Mouse (Mus musculus) gastrocnemius, postnatal 10 days (tissue): ENCODE measurements around the gene Cd70. TPM values are rescaled to one million over a fixed set of nuclear protein-coding genes. Genes with fewer than 3 reads are reported as not detected.
A peak's percentile ranks its signal among the peaks of the same experiment; 100 is the strongest.
"Not testable (repeated sequence)": the region's sequence is repeated elsewhere in the genome, so short reads cannot be mapped to it uniquely, and the experiment has no call there.

Source experiments
- DNase-seq: peaks from one replicate; pipeline ENCODE4 v3.0.0; 2021; ENCODE audit warnings: mixed read lengths
- total RNA-seq, 2 experiments: library from RNA; stranded (reverse); gene quantifications; 2 replicates each; pipeline ENCODE4 v1.2.3; 2021

The Cd70 gene
- total RNA-seq, 2 experiments from 2014 or later = not detected

DNA sequence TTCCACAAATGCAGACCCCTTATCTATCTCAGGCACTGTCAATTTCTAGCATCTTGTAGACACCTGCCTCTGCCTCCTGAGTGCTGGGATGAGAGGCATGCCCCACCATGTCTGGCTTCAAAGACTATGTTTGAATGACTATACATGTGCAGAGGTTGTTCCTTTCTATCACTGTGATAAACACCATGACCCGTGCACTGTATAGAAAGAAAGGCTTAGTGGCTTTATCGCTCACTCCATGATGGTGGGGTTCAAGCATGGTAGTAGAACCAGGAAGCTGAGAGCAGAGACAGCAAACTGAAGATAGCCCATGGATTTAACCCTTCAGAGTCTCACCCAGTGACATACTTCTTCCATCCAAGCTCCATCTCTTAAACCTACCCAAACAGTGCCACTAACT lies 14.9 kb downstream of the Cd70 start:
- DNase-seq = no peak

DNA sequence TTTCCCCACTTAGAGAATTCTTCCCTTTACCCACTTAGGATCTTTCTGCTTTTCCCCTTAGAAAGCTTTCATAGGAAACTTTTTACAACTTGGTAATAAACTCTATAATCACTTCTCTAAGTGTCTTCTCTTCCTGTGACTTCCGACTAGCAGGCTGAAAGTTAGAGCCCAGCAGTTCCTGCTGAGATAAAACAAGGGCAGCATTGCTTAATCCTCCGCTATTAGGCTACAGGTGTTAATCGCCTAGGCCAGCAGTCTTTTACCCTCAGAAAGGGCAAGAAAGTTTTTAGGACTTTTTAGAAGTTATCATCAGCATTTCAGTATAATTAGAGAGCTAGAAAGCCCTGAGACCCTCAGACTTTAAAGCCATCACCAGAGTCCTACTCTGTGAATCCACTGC lies 15.6 kb downstream of the Cd70 start:
- DNase-seq = not testable (repeated sequence)

DNA sequence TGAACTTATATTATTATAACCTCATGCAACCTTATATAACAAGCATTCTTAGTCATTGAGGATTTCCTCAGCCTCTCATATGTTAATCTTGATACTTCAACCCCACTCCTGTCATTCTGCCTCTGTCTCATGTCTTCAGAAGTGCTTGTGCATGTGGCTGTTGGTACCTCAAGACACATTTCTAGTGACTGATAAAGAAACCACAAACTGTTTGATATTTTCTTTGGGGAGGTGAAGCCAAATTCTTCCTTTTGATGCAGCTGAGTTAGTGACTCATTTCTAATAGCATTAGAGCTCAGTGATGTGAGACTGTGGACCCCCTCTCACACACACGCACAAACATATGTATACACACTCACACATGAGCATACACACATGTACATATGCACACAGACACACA lies 17.8 kb downstream of the Cd70 start:
- DNase-seq = no peak

DNA sequence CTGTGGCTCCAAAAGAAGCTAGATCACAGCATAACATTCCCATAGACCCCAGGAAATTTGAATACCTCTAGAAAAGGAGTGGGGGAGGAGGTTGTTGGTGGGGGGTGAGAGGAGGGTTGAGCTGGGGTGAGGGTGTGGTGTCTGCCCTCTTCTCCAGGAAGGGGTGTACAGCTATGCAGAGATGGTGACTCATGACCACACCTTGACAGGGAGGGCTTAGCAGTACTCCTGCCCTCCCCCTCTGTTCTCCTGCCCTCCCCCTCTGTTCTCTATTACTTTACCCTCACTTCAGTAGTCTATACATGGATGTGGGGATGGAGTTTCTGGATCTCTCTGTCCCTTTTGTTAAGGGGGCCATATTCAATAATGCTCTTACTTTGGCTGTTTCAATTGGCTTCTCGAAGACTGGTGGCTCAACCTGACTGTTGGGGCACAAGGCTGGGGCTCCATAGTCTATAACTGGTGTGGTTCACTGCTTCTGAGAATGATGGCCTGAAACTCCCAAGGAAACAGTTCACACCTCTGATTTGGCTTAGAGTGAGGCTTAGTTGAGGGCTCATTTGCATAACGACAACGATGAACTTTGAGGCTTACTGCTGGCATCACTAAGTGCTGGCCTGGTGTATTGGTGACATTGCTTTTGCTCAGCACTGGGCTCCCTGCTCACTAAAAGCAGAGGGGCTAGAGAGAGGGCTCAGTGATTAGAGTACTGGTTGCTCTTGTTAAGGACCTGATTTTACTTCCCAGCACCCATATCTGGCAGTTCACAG lies 23.5 kb downstream of the Cd70 start:
- no peak for DNase-seq

DNA sequence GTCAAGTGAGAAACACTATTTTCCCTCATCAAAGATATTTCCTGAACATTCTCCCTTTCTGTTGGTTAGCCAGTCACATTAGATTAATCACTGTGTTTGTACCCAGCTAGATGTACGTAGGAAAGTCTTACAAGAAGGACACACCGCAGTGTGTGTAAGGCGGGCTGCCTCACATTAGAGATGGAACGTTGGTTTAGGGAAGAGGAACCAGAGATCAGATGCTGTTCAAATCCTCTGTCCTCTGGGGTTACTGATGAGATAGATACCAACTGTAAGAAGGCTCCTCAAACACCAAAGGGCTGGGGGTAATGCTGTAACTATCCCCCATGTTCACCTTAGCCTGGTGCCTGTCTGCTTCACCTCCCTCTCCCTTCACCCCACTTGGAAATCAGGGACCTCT lies 24.8 kb downstream of the Cd70 start:
- no peak for DNase-seq

DNA sequence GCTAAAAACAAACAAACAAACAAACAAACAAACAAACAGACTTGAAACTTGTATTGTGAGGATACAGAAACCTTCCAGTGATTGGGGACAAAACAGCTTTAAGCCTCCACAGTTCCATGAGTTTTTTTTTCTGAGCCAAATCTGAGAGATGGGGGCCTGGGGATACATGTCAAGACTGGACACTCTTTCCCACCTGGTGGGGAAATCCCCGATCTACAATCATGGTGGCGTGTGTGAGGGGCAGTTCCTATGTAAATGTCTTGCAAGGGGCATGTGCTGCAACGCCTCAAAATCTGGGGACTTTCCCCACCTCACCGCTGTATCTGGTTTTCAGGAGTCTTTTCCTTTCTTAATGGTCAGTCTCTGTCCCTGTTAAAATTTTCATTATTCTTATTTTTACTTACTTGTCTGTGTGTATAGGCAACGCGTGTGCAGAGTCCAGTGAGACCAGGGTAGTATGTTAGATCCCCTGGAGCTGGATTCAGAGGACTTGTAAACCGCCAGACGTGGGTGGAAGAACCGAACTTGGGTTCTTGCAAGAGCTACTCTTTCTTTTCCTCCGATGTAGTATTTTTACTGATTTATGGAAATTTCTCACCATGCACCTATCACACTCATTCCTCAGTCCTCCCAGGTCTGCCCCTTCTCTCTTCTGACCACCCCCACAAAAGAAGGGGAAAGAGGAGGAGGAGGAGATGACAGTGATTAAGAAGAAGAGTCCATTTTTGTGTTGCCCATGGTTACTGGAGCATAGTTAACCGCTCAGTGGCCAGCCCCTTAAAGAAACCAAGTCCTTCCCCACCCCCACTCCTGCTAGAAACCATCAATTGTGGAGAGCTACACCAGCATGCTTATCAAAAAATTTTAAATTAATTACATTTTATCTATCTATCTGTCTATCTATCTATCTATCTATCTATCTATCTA lies 26.1 kb downstream of the Cd70 start:
- no peak for DNase-seq

DNA sequence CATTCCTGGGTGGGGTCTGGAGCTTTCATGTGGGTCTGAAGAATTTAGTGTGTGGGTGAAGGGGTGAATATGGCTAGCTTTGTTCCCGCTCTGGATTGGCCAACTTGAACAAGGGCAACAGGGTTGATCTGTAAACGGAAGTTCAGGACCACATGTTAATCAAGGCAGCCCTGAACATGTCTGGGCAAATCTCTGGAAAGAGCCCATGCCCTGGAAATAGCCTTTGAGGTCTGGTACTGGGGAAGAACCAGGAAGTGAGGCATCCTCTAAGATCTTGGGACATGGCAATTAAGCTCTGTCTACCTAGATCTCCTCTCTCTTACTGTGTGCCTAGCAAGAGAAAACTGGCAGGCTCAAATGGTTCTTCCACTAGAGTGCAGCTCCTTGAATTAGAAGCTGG lies 27.7 kb downstream of the Cd70 start:
- DNase-seq = no peak

DNA sequence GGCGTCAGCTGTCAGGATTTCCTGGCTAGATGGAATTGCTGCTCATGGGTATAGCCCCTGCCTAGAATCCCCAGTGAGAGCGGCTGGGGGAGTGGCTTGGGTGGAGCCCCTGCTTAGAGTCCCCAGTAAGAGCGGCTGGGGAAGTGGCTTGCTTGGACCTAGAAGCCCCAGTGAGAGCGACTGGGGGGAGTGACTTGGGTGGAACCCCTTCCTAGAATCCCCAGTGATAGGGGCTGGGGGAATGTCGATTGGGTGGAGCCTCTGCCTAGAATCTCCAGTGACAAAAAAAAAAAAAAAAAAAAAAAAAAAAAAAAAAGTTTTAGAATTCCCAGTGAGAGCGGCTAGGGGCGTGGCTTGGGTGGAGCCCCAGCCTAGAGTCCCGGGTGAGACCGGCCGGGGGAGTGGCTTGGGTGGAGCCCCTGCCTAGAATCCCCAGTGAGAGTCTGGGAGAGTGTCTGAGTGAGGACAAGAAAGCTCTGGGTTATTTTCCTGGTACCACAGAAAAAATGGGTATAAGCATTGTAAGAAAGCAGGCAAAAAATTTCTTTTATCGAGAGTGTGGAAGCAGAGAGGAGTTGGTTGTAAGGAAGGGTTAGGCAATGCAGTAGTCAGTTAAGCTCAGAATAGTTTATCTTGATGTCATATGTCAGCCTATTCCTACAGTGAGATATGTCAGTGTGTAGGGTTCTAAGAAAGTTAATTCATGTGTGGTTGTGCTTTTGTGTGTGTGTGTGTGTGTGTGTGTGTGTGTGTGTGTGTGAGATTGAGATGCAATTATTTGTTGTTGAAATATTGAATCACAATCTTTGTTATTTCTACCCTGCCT lies 30.8 kb downstream of the Cd70 start:
- DNase-seq = peak; percentile 36

DNA sequence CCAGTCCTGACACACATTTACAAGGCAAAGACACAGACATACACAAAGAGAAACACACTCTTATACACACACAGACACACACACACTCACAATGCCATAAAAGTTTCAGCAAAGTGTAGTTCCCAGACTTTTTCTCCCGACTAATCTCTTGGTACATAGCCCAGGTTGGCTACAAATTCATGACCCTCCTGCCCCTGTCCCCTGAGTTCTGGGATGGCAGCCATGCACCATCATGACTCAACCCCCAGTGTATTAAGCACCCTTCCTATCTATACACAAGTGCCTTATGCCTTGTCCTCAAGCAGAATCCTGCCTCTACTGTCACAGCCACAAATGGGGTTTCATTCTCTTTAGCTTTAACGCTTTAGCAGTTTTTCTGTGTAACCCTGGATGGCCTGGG lies 32.8 kb downstream of the Cd70 start:
- DNase-seq = no peak

DNA sequence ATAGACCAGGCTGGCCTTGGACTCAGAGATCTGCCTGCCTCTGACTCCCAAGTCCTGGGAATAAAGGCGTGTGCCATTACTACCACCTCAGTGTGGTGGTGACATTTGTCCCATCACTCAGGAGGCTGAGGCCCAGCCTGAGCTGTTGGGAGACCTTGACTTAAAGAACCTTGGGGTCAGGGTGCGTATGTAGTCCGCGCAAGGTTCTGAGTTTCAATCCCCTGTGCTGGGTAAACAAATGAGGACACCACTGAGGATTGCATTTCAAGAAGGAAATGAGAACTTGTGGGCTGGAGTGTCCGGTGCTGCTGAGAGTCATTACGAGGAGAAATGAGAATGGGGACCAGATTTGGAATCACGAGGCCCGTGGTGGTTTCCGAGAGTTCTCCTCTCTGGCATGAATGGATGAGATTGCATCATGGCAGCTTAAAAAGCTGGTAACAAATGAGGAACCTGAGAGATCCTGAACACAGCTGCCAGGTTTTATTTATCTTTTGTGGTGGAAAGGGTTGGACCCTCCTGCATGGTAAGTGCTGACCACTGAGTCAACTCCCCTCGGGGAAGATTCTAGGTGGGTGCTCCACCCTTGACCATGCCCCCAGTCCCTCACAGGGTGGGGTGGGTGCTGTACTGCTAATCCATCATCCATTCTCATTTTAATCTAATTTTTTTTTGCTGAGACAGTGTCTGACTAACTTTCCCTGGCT lies 36.7 kb downstream of the Cd70 start:
- DNase-seq = no peak

DNA sequence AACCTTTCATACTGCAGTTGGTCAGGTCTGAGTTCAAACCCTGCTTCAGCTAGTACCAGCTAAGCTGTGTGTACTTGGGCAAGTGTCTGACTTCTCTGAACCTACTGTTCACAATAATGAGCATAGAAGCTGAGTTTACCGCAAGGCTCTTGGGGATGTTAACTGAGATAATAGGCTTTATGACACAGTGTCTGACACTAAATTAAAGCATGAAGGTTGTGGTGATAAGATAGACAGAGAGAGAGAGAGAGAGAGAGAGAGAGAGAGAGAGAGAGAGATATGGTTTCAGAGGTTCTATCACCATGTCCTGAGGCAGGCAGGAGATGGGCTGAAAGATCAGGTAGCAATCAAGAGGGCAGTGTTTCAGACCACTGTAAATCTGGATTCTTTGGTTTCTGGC lies 39.6 kb downstream of the Cd70 start:
- DNase-seq = no peak

DNA sequence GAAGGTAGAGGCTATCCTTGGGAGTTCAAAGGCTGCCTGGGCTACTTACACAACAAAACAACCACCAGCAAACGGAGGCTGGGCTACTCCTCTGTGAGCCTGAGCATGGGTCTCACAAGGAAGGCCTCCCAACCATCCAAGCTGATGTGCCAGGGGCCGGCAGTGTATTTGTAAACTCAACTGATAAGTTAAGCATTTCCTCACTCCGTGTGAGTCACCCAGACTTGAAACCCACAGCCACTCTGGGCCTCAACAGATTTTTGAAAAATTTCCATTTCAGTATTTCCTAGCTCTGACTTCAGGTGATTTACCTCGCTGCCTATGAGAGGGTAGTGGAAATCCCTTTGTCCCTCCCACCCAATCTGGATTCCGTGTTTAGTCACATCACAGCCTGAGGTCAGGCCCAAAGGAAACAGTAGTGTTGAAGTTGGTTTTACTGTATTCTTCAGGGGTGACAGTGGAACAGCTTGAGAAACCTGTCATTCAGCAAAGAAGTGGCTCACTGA lies 40.9 kb downstream of the Cd70 start:
- DNase-seq = no peak

DNA sequence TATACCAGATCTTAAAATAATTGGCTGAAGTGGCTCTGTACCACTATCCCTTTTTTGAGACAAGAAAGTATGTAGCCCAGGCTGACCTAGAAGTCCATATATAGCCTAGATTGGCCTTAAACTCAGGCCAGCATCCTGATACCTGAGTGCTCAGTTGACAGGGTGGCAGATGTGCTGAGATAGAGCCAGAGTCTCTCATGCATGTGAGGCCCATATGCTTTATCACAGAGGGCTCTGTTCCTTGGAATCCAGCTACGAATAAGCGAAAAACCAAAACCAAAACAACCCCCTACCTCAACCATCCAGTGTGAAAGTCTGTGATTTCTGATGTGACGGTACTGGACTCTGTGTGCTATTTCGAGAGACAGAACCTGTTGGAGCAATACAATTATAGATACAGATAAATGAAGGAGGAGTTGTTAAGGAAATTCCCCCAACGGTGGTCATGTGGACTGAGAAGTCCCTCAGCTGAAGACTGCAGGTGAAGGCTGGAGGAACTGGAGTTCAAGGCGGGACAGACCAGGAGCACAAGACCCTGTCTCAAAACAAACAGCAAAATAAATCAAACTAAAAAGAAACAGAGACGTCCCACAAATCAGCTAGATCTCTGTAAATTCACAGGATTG lies 41.4 kb downstream of the Cd70 start:
- DNase-seq = no peak

DNA sequence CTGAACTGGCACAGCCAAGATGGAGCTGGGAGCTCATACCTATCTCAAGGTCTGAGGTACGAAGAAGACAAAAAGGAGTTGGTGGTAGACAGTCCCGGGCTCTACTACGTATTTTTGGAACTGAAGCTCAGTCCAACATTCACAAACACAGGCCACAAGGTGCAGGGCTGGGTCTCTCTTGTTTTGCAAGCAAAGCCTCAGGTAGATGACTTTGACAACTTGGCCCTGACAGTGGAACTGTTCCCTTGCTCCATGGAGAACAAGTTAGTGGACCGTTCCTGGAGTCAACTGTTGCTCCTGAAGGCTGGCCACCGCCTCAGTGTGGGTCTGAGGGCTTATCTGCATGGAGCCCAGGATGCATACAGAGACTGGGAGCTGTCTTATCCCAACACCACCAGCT lies 42.5 kb downstream of the Cd70 start:
- no peak for DNase-seq

DNA sequence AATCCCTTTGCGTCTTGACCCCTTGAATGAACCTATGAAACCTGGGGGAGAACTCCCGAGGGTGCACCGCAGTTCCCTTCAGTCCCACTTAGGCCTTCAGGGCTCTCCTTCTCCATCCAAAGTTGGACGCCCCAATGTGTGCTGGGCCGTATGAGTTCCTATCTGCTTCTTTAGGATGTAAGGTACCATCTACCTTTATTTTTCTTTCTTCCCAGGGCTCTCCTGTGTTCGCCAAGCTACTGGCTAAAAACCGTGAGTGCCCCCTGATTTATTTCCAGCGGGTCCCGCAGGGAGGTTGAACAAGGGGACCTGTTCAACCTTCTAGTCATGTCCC lies 43.6 kb downstream of the Cd70 start:
- DNase-seq = no peak

DNA sequence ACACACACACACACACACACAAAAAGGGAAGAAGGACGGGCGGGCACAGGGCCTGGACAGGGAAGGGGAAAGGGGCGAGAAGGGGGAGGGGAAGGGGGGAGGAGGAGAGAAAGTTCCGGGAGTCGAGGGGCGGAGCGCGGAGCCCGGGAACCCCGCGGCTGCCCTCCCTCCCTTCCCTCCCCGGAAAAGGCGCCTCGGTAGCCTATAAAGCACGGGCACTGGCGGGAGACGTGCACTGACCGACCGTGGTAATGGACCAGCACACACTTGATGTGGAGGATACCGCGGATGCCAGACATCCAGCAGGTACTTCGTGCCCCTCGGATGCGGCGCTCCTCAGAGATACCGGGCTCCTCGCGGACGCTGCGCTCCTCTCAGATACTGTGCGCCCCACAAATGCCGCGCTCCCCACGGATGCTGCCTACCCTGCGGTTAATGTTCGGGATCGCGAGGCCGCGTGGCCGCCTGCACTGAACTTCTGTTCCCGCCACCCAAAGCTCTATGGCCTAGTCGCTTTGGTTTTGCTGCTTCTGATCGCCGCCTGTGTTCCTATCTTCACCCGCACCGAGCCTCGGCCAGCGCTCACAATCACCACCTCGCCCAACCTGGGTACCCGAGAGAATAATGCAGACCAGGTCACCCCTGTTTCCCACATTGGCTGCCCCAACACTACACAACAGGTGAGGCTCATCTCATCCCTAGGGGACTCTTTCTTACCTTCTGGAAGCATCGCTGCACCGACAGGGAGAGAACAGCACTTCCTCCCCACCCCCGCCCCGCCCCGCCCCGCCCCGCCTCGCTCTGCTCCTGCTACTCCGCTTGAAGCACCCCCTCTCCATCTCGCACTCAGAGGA lies 44.2 kb downstream of the Cd70 start, which contains the start of gene Tnfsf9:
Gene Tnfsf9 (plus strand): TSS at position 145 of the 854 bp plus-strand sequence.
- peak; percentile 30 for DNase-seq

DNA sequence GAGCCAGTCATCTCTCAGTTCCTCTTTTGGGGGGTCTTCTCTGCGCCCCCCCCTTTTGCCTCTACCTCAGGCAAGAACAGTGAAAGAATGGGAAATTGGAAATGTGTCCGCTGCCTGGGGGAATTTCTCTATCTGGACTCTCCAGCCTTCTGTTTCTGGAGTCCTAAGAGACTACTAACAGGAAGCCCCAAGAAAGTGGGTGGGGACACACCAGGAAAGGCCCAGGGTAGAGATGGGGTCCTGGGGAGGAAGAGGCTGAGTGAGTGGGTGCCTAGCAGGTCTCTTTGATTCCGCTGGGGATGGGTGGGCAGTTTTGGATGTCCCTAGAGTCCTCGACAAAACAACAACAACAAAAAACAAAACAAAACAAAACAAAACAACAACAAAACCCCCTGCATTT lies 45.1 kb downstream of the Cd70 start:
- no peak for DNase-seq

DNA sequence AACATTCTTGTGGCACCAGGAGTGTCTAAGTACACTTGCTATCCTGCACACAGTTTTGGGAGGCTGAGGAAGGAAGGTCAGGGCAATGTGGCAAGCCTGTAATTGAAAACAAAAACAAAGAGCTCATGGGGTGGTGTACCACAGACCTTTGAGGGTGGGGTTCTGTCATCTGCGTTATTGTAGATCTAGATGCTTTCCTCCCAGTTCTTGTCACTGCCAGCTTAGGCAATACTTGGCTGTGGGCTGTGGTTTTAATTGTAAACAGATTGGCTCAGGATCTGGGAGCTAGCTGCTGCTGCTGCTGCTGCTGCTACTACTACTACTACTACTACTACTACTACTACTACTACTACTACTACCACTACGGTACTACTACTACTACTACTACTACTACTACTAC lies 47.3 kb downstream of the Cd70 start:
- no peak for DNase-seq

DNA sequence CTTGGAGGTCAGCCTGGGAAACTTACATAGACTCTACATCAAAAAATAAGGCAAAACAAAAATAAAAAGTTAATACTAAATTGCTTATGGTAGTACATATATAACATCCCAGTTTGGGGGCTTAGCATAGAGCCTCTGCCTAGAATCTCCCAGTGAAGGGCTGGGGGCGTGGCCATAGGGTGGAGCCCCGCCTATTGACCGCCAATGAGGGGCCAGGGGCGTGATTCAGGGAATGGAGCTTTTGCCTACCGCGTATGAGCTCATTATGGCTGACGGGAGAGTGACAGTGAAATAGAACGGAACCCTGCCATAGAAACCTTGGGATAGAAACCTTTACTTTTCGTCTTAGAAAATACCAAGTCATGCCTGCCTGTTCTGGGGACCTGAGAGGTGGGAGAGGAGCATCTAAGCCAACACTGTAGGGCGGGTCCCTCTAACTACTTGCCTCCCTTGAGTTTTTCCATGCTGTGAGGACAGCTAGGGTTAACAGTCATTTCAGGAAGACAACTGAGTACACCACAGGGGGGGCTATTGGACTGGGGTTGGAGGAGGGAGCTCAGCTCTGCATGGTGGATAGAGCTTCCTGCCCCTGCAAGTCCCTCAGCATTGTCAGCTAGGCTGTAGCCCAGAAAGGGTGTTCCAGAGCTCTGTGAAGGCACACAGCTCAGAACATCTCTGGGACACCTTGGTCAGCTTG lies 49.8 kb downstream of the Cd70 start:
- no peak for DNase-seq

DNA sequence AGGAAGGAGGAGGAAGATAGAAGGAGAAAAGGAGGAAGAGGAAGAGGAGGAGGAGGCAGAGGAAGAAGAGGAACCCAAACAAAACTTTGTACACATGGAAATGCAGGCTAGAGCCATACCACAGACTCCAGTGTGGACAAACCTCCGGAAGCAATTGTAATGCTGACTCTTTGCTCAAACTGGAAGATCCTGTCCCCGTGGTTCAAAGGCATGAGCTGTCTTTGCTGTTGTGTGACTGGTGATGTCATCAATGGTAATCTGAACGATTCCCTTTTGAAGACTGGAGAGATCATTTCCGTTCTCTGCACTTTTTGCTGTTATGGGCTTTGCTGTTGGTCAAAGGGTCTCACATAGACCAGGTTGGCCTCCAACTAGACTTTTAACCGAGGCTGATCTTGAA lies 51.3 kb downstream of the Cd70 start:
- DNase-seq = no peak
